Mouse (Mus musculus): Measurements from ENCODE around the gene Sash1.

GRCm38 (mm10) chr10:8775794-8776193, 110.1 kb downstream of the Sash1 start:
- TF ChIP-seq POLR2A (IDR thresholded peaks at IDR 0.05; ENCODE audit: extremely low read depth, insufficient read depth, low read length) (no peak), CTCF (IDR thresholded peaks at IDR 0.05; ENCODE audit: low read depth, low read length) (no peak)

All from liver, adult 2 months (tissue).